Mouse (Mus musculus) kidney, adult 2 months (tissue): ENCODE measurements around the gene Hoxa6.

ENCODE experiments used
- CTCF ChIP-seq: fragments of 200-500 bp; conservative IDR thresholded peaks from 2 replicates; pipeline ENCODE4 v1.5.1; 2011; ENCODE audit warnings: low read depth, mild to moderate bottlenecking, control low read depth, low read length, moderate library complexity, mixed read lengths; ENCODE audit not compliant: insufficient read depth, insufficient read length
- POLR2A ChIP-seq: fragments of 200-500 bp; IDR thresholded peaks from one replicate; pipeline ENCODE4 v1.6.1; 2011; ENCODE audit warnings: low read depth, low read length, control low read depth

GRCm38 (mm10) chr6:52221993-52222685 is 13.6 kb upstream of the Hoxa6 start:
- TF ChIP-seq CTCF, result no peak
- no peak for TF ChIP-seq POLR2A
